Mouse (Mus musculus): Measurements from ENCODE around the gene Trpv1.

The Trpv1 gene

GRCm38 (mm10) chr11:73233992-73234391, at the start of gene Trpv1:
Gene Trpv1 (plus strand): TSS chr11:73234292.
- DNase-seq, result no peak

DNA sequence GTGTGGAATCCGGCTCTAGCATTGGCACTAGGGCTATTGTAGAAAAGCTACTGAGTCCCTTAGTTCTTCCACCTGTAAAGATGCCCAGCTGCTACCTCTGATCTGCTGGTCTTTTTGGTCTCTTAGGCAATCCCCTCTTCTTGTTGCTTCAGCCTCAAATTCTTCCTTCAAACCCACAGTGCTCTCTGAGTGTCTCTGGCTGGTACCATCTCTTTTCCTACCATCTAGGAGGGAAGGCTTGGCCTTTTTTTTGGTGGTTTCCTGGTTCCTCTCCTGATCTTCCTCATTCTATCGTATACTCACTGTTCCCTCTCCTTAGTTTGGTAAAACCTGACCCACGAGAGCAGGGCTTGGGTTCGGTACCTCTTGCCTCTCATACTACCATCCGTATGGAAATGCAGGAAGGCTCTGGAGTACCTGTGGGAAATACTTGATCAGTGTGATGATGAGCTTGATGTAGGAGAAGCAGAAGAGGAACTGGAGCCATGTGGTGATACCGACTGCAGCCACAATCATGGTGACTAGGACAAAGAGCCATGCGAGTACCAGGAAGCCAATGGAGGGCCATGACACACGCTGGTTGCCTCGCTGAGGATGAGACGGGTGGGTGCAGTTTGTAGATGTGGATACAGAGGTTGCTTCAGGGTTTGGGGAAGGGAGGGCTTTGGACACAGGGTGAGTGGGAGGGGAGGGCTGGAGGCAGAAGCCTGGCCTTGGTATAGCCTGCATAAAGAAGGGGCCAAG, 48.0 kb upstream of the Trpv1 start:
- no peak for DNase-seq

DNA sequence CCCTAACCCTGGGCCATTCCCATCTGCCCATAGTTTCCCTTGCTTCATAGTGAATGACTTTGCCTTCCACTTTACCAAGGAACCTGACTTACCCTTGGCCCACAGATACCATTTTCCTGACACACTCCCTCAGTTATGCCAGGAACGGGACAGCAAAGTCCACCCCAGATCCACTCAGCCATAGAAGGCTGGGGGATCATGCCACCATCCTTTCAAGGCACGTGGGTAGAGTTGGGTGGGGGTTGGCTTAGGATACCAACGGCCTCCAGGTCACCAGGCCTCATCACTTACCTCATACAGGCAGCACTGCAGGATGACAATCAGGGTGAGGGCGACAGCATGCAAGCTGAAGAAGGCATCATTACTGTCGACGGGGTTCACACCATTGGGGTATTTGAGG, 46.9 kb upstream of the Trpv1 start:
- no peak for DNase-seq

- no peak for DNase-seq
Observed at GRCm38 (mm10) chr11:73193047-73193446, 41.0 kb upstream of the Trpv1 start.

DNA sequence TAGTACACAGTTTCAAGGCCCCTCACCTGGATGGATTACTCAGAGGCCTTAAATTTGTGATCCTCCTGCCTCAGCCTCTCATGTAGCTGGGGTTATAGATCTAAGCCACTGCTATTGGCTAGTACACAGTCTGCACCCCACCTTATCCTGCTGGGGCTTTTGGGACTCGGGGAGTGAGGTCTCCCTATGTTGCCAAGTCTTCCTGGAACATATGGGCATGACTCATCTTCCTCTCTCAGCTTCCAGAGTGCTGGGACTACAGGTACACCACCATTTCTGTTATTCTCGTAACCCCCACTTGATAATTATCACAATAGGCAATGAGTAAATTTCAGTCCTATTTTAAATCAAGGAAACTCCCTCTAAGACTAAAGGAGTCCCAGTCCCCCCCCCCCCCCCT, 39.6 kb upstream of the Trpv1 start:
- DNase-seq, result no peak

DNA sequence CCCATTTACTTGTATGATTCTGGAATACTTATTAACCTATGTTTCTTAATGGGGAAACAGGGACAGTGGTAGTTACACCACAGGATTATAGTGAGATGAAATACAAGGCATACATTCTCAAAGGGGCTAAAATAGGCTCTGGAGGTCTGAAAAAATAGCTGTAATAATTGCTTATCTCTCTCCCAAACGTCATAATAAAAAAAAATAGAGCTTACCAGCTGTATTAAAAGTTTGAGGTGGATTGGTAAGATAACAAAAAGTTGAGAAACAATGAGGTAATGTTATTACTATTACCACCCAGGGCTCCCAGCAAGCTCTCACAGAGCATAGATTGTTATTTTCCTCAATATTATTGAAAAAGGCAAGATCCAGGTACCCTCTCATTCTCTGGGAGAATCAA, 35.9 kb upstream of the Trpv1 start:
- DNase-seq, result no peak

GRCm38 (mm10) chr11:73198603-73199229, 35.4 kb upstream of the Trpv1 start, which contains the start of gene Ctns:
Gene Ctns (minus strand): TSS chr11:73199042.
- peak; percentile 85 for DNase-seq

- DNase-seq, result peak; percentile 95
Observed at GRCm38 (mm10) chr11:73199230-73199712, 34.8 kb upstream of the Trpv1 start, which contains the start of gene Shpk. Gene Shpk (plus strand): TSS chr11:73199460.

GRCm38 (mm10) chr11:73199879-73200278, 34.2 kb upstream of the Trpv1 start:
- peak; percentile 67 for DNase-seq

DNA sequence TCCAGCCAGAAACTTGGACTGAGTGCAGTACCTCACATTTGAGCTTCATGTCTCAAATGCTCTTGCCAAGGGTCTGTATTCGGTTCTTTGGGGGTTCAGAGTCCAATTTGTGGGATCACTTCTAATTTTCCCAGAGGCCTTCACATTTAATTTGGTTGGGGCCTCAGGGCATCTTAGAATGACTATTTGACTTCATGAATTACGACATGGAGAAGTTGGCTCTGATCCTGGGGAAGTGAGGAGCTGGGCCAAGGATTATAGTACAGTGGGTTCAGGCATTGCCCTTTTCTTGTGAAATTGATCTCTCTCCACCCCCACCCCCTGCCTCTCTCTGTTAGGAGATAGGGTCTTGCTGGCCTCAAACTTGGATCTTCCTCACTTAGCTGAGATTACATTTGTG, 33.1 kb upstream of the Trpv1 start:
- DNase-seq, result no peak

DNA sequence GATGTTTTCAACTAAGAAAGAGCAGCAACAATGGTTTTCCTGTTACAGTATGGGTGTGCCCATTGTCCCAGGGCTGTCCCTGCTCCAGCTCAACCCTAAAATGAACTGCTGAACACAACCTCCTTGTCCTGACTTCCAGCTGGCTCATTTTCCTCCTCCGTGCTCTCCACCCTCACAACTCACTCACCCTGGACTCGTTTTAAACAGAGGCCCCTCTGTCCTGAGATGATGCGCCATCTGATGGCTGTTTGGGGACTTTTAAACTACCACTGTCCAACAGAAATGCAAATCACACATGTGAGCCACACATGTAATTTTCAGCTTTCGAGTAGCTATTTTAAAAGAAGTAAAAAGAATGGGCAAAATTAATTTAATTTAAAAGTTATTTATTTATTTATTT, 32.5 kb upstream of the Trpv1 start:
- DNase-seq, result no peak

GRCm38 (mm10) chr11:73203895-73204294, 30.2 kb upstream of the Trpv1 start:
- DNase-seq, result no peak

- DNase-seq, result no peak
Observed at GRCm38 (mm10) chr11:73205194-73205593, 28.9 kb upstream of the Trpv1 start.

GRCm38 (mm10) chr11:73207621-73208020, 26.5 kb upstream of the Trpv1 start:
- DNase-seq, result peak; percentile 20

GRCm38 (mm10) chr11:73213956-73214355, 20.1 kb upstream of the Trpv1 start:
- DNase-seq, result no peak

DNA sequence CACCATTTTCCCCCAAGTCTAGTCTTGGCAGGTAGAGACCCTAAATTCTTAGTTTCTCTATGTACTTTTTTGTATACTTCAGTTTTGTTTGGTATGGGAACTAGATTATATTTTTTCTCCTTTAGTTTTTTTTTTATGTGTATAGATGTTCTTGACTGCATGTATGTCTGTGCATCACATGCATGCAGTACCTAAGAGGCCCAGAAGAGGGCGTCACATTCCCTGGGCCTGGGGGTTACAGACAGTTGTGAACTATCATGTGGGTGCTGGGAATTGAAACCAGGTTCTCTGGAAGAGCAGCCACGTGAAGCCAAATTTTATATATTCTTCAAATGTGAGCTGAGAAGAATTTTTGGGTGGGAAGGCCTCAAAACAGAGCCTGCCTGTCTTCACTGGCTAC, 14.4 kb upstream of the Trpv1 start:
- no peak for DNase-seq

- DNase-seq, result no peak
Observed at GRCm38 (mm10) chr11:73220651-73221050, 13.4 kb upstream of the Trpv1 start.

GRCm38 (mm10) chr11:73222846-73223245, 11.2 kb upstream of the Trpv1 start:
- no peak for DNase-seq

- no peak for DNase-seq
Observed at GRCm38 (mm10) chr11:73223966-73224365, 10.1 kb upstream of the Trpv1 start.

DNA sequence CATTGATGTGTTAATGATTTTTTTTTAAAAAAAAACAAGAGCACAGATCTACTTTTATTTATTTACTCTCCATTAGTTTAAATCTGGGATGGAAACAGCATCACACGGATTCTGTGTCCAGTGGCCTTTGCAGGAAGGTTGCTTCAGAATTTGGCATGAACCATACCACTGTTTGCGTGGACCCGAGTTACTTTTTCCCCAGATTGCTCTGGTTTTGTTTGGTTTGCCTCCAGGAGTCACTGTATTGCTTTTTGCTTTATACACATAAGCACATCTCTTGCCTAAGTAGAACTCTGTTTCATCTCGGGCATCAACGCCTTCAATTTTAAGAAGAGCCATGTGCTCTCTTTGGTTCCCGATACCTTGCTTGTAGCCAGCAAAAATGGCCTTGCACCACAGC, 8.2 kb upstream of the Trpv1 start:
- DNase-seq, result no peak

DNA sequence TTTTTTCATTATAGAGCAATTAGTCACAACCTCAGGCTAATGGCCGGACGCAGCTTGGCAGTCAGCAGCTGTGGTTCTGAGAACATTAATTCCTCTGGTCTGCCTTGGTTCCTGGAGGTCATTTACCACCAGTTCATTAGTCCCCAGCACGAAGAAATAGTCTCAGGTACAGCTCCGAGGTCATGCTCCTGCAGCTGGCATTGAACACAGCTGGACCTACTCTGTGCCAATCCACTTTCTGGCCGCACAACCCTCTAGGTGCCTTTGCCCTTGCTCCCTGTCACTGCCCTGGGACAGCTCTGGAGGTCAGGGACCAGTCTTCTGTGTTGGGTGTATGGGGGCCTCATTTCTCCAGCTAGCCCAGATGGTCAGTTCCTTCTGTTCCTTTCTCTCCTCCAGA, 5.2 kb upstream of the Trpv1 start:
- DNase-seq, result no peak

- no peak for DNase-seq
Observed at GRCm38 (mm10) chr11:73230081-73230480, 4.0 kb upstream of the Trpv1 start.

- no peak for DNase-seq
Observed at GRCm38 (mm10) chr11:73232513-73232912, 1.6 kb upstream of the Trpv1 start.

- peak; percentile 35 for DNase-seq
Observed at GRCm38 (mm10) chr11:73235990-73236701, 2.1 kb downstream of the Trpv1 start.

Data from liver (tissue).